Mouse (Mus musculus) olfactory bulb, adult 2 months (tissue): ENCODE measurements at regions not wholly inside any gene's neighbourhood (a gene's known extent, or its start where the extent isn't known, plus 50 kb on each side); places are given as distances from the start of the nearest gene placed in this dataset.

ENCODE experiments used
- H3K27ac ChIP-seq: fragments of 200-500 bp; 2 replicates; pipeline ENCODE4 v1.5.1; 2012; ENCODE audit warnings: low read depth, low read length; ENCODE audit not compliant: insufficient read depth
- H3K4me1 ChIP-seq: fragments of 200-500 bp; 2 replicates; pipeline ENCODE4 v1.6.1; 2012; ENCODE audit warnings: low read length; ENCODE audit not compliant: control insufficient read depth, insufficient read depth
- H3K4me3 ChIP-seq: fragments of 200-500 bp; 2 replicates; pipeline ENCODE4 v1.5.1; 2012; ENCODE audit warnings: mild to moderate bottlenecking, low read depth, low read length, moderate library complexity; ENCODE audit not compliant: insufficient read depth
- CTCF ChIP-seq: fragments of 200-500 bp; IDR thresholded peaks from 2 replicates; pipeline ENCODE4 v1.5.1; 2012; ENCODE audit warnings: low read depth, mild to moderate bottlenecking, low read length, moderate library complexity; ENCODE audit not compliant: insufficient read depth
- POLR2A ChIP-seq: fragments of 200-500 bp; IDR thresholded peaks from 2 replicates; pipeline ENCODE4 v1.6.1; 2012; ENCODE audit warnings: mild to moderate bottlenecking, low read depth, low read length, moderate library complexity; ENCODE audit not compliant: insufficient read depth
- WGBS: fragments of 180-500 bp; shearing (Covaris S2); methylation state at CpG from one replicate; pipeline ENCODE4 v1.1.7; 2018; 5-methylcytosine and 5-hydroxymethylcytosine counted together

GRCm38 (mm10) chr9:33187187-33187586, 551.2 kb downstream of the Ets1 start:
- Histone ChIP-seq H3K27ac (no peak overlapping the region), H3K4me3 (no peak overlapping the region), H3K4me1 (no peaks in the 10 kb centered on the region)
- TF ChIP-seq POLR2A (no peak), CTCF (no peak)
- whole genome bisulfite sequencing, result 54% methylated on average over 3 of the region's 3 CpGs

GRCm38 (mm10) chr9:33209083-33209482, 573.1 kb downstream of the Ets1 start:
- 90% methylated on average over 2 of the region's 2 CpGs for WGBS
- H3K4me1 ChIP-seq, result no peaks in the 10 kb centered on the region
- no peak for TF ChIP-seq CTCF
- TF ChIP-seq POLR2A, result no peak
- H3K27ac ChIP-seq, result no peak overlapping the region
- no peak overlapping the region for H3K4me3 ChIP-seq

- Histone ChIP-seq H3K4me1 (no peaks in the 10 kb centered on the region), H3K4me3 (no peak overlapping the region), H3K27ac (no peak overlapping the region)
- TF ChIP-seq POLR2A (no peak), CTCF (no peak)
- WGBS, result 80% methylated on average over 1 of the region's 1 CpGs
Measured at GRCm38 (mm10) chr9:33214523-33214922, 578.5 kb downstream of the Ets1 start.

GRCm38 (mm10) chr9:33220981-33221380, 585.0 kb downstream of the Ets1 start:
- Histone ChIP-seq H3K27ac (no peak overlapping the region), H3K4me1 (no peaks in the 10 kb centered on the region), H3K4me3 (no peak overlapping the region)
- 61% methylated on average over 4 of the region's 4 CpGs for WGBS
- TF ChIP-seq CTCF (no peak), POLR2A (no peak)

GRCm38 (mm10) chr9:33222066-33222805, 586.2 kb downstream of the Ets1 start:
- Histone ChIP-seq H3K4me1 (no peaks in the 10 kb centered on the region), H3K4me3 (no peak overlapping the region), H3K27ac (no peak overlapping the region)
- TF ChIP-seq POLR2A, result no peak
- TF ChIP-seq CTCF, result no peak
- 75% methylated on average over 11 of the region's 11 CpGs for WGBS

- WGBS, result 18% methylated on average over 9 of the region's 9 CpGs
- Histone ChIP-seq H3K27ac (no peak overlapping the region), H3K4me1 (peaks cover 2% of the 10 kb centered on the region; the same call in 1 of the 2 replicates), H3K4me3 (no peak overlapping the region)
- TF ChIP-seq CTCF (no peak), POLR2A (no peak)
Measured at GRCm38 (mm10) chr9:33233699-33234131, 597.7 kb downstream of the Ets1 start.

GRCm38 (mm10) chr9:33238190-33238589, 602.2 kb downstream of the Ets1 start:
- H3K4me1 ChIP-seq, result peaks cover 2% of the 10 kb centered on the region; the same call in 1 of the 2 replicates
- no peak overlapping the region for H3K4me3 ChIP-seq
- 68% methylated on average over 2 of the region's 2 CpGs for WGBS
- TF ChIP-seq POLR2A (no peak), CTCF (no peak)
- H3K27ac ChIP-seq, result no peak overlapping the region

- TF ChIP-seq POLR2A (no peak), CTCF (no peak)
- WGBS, result 94% methylated on average over 2 of the region's 2 CpGs
- no peak overlapping the region for H3K4me3 ChIP-seq
- H3K27ac ChIP-seq, result no peak overlapping the region
- peaks cover under 1% of the 10 kb centered on the region; the same call in 1 of the 2 replicates for H3K4me1 ChIP-seq
Measured at GRCm38 (mm10) chr9:33238846-33239245, 602.8 kb downstream of the Ets1 start.

- no peaks in the 10 kb centered on the region for H3K4me1 ChIP-seq
- WGBS, result 83% methylated on average over 1 of the region's 1 CpGs
- no peak overlapping the region for H3K4me3 ChIP-seq
- no peak for TF ChIP-seq CTCF
- no peak overlapping the region for H3K27ac ChIP-seq
Measured at GRCm38 (mm10) chr9:33240506-33240905, 604.5 kb downstream of the Ets1 start.
